Mouse (Mus musculus) ES-Bruce4 (cell line): ENCODE results near the gene Lin9. TPM values are rescaled to one million over a fixed set of nuclear protein-coding genes. Genes with fewer than 3 reads are reported as not detected.
"Not testable (repeated sequence)": the region's sequence is repeated elsewhere in the genome, so short reads cannot be mapped to it uniquely, and the experiment has no call there.

ENCODE experiments used
- H3K27ac ChIP-seq: 2 replicates; pipeline ENCODE4 v1.5.1; 2012; ENCODE audit warnings: low read length, inconsistent platforms; ENCODE audit not compliant: insufficient read depth
- H3K27me3 ChIP-seq: 2 replicates; pipeline ENCODE4 v1.6.1; 2012; ENCODE audit warnings: mild to moderate bottlenecking, low read length, inconsistent platforms; ENCODE audit not compliant: control insufficient read depth, poor library complexity, insufficient read depth, severe bottlenecking
- H3K36me3 ChIP-seq: 2 replicates; pipeline ENCODE4 v1.6.1; 2012; ENCODE audit warnings: inconsistent platforms, mild to moderate bottlenecking, low read length, moderate library complexity; ENCODE audit not compliant: control insufficient read depth, poor library complexity, insufficient read depth, severe bottlenecking
- H3K4me1 ChIP-seq: one replicate; pipeline ENCODE4 v1.8.1; 2011; ENCODE audit warnings: low read length; ENCODE audit not compliant: control insufficient read depth, insufficient read depth
- H3K4me3 ChIP-seq: 2 replicates; pipeline ENCODE4 v1.5.1; 2011; ENCODE audit warnings: low read depth, mild to moderate bottlenecking, low read length
- H3K9ac ChIP-seq: 2 replicates; pipeline ENCODE4 v1.6.1; 2012; ENCODE audit warnings: low read depth, mild to moderate bottlenecking, inconsistent platforms; ENCODE audit not compliant: poor library complexity, severe bottlenecking
- H3K9me3 ChIP-seq: replicated peaks from 2 replicates; pipeline ENCODE4 v1.6.1; 2012; ENCODE audit warnings: mild to moderate bottlenecking, low read length, inconsistent platforms; ENCODE audit not compliant: control insufficient read depth, poor library complexity, insufficient read depth, severe bottlenecking
- CTCF ChIP-seq: IDR thresholded peaks from one replicate; pipeline ENCODE4 v1.8.1; 2011; ENCODE audit warnings: low read depth, low read length
- EP300 ChIP-seq: IDR thresholded peaks from 2 replicates; pipeline ENCODE4 v1.6.1; 2011; ENCODE audit warnings: low read depth, low read length; ENCODE audit not compliant: insufficient read depth
- POLR2A ChIP-seq: IDR thresholded peaks from one replicate; pipeline ENCODE4 v1.8.1; 2011; ENCODE audit warnings: low read length; ENCODE audit not compliant: insufficient read depth
- polyA plus RNA-seq: library from polyadenylated mRNA; stranded (reverse); fragments of >200 nt; gene quantifications from 2 replicates; pipeline ENCODE4 v1.2.4, GENCODE M21; 2011; ENCODE audit warnings: low read depth; ENCODE audit not compliant: missing spikeins, insufficient read depth, insufficient read length

Lin9 gene
- polyA plus RNA-seq, 1 experiment: 30.0 TPM

DNA sequence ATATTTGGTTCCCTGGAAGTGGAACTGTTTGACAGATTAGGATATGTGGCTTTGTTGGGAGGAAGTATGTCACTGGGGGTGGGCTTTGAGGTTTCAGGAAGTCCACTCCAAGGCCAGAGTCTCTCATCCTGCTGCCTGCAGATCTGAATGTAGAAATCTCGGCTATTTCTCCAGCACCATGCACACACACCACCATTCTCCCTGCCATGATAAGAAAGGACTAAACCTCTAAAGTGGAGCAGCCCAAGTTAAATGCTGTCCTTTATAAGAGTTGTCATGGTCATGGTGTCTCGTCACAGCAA lies 33.4 kb upstream of the Lin9 start:
- Histone ChIP-seq H3K36me3 (0 out of 2 replicates have a peak, but pooled peaks cover 3% of the 10 kb centered on the region), H3K9ac (no peak overlapping the region), H3K27me3 (no peaks in the 10 kb centered on the region), H3K4me1 (peaks cover 2% of the 10 kb centered on the region), H3K9me3 (peaks cover 12% of the 10 kb centered on the region), H3K4me3 (no peak overlapping the region), H3K27ac (no peak overlapping the region)
- no peak for TF ChIP-seq EP300
- TF ChIP-seq POLR2A: no peak
- TF ChIP-seq CTCF: no peak

- peaks cover 20% of the 10 kb centered on the region for H3K9me3 ChIP-seq
- not testable (repeated sequence) for H3K4me3 ChIP-seq, H3K27me3 ChIP-seq, H3K27ac ChIP-seq, H3K4me1 ChIP-seq, H3K9ac ChIP-seq, H3K36me3 ChIP-seq
These were observed 29.1 kb upstream of the Lin9 start for GRCm38 (mm10) chr1:180611842-180612241.

DNA sequence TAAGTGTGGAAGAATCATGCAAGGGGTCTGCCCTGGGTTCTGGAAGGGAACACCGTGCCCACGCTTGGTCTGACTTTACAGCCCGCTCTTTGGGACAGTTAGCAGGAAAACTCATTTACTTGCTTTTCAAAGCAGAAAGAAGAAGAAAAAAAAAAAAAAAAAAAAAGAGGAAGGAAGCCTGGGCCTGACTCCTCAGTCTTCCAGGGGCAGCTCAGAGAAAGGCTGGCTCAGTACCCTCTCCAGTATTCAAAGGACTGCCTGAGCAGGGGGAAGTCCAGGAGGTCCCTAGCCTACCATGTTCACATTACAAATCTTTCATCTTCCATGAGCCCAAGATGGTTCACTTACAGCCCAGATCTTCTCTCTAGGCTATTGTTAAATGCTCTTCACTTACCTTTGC lies 24.2 kb upstream of the Lin9 start:
- TF ChIP-seq EP300 (no peak), POLR2A (no peak), CTCF (no peak)
- Histone ChIP-seq H3K27me3 (no peaks in the 10 kb centered on the region), H3K4me1 (no peaks in the 10 kb centered on the region), H3K4me3 (no peak overlapping the region), H3K36me3 (no peaks in the 10 kb centered on the region), H3K9me3 (peaks cover 13% of the 10 kb centered on the region), H3K9ac (no peak overlapping the region), H3K27ac (no peak overlapping the region)

DNA sequence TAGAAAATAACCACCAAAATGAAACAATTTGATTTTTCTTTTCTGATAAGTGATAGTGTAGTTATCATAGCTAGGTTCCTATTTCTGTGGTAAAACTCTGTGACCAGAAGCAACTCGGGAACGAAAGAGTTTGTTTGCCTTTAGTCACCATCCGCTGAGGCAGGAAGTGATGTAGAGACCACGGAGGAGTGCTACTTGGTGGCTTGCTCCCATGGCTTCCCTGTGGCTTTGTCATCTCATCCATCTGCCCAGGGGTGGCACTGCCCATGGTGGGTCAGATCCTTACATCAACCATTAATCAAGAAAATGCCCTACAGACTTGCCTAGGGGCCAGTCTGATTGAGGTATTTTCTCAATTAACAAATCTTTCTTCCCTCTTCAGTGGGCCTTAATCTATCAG lies 18.6 kb upstream of the Lin9 start:
- no peak overlapping the region for H3K4me3 ChIP-seq
- H3K9ac ChIP-seq: no peak overlapping the region
- H3K9me3 ChIP-seq: 0 out of 2 replicates have a peak, but pooled peaks cover 2% of the 10 kb centered on the region
- no peak overlapping the region for H3K27ac ChIP-seq
- H3K36me3 ChIP-seq: no peaks in the 10 kb centered on the region
- TF ChIP-seq EP300 (no peak), CTCF (no peak), POLR2A (no peak)
- no peaks in the 10 kb centered on the region for H3K4me1 ChIP-seq
- no peaks in the 10 kb centered on the region for H3K27me3 ChIP-seq

- H3K4me3 ChIP-seq: no peak overlapping the region
- no peak overlapping the region for H3K9ac ChIP-seq
- no peak overlapping the region for H3K27ac ChIP-seq
- no peaks in the 10 kb centered on the region for H3K4me1 ChIP-seq
- no peaks in the 10 kb centered on the region for H3K36me3 ChIP-seq
- no peaks in the 10 kb centered on the region for H3K27me3 ChIP-seq
- no peaks in the 10 kb centered on the region for H3K9me3 ChIP-seq
- TF ChIP-seq POLR2A (no peak), CTCF (peak; percentile 30)
These were observed 17.0 kb upstream of the Lin9 start for GRCm38 (mm10) chr1:180623911-180624310.

DNA sequence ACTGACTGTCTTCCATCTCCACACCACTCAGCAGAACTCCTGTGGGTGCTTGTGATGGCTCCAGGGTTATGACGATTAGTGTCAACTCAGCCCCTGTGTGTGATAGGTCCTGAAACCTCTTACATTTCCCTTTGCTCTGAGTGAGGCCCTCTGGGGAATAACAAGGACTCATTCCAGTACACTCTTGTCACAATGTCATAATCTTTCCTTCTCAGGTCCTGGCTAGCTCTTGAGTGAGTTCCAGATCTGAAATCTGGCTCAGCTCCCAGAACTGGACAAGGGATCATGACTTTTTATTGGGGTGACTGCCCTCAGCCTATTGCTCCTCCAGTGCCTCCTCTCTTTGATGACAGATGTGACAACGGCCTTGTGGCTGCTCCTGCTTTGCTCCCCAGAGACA lies 14.8 kb upstream of the Lin9 start:
- H3K4me3 ChIP-seq: no peak overlapping the region

GRCm38 (mm10) chr1:180637796-180638195 lies 3.2 kb upstream of the Lin9 start:
- not testable (repeated sequence) for H3K4me1 ChIP-seq, H3K9me3 ChIP-seq, H3K9ac ChIP-seq, H3K36me3 ChIP-seq, H3K4me3 ChIP-seq, H3K27me3 ChIP-seq, H3K27ac ChIP-seq

More for the DNA sequence above, 14.8 kb upstream of the Lin9 start:
- TF ChIP-seq EP300 (no peak), CTCF (no peak), POLR2A (no peak)
- Histone ChIP-seq H3K9me3 (no peaks in the 10 kb centered on the region), H3K27ac (no peak overlapping the region), H3K27me3 (no peaks in the 10 kb centered on the region), H3K36me3 (no peaks in the 10 kb centered on the region), H3K9ac (no peak overlapping the region), H3K4me1 (no peaks in the 10 kb centered on the region)
